Mouse (Mus musculus) cerebellum, adult 18-20 months (tissue): Measurements from ENCODE around the gene Gm11037.

Experiments used
- DNase-seq, 2 experiments: peaks; one replicate each; pipeline ENCODE4 v3.0.0; 2021

Gm11037 gene

DNA sequence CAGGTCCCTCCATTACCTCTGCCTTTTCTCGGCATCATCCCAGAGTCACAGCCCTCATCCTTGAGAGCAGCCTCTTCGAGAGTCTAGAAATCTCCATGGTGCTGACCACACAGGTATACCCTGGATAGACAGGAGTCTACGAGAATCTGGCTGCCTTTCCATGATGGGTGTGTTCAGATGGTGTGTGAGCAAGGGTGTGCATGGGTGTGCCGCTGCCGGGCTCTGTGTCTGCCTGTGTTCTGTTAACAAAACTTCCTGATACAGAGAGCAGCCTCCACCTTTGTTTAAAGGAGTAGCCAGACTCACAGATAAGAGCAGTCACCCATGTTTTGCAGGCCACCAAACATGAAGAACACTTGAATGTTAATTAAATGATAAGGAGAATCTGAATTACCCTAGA lies 3.5 kb upstream of the Gm11037 start:
- no peak for DNase-seq

DNA sequence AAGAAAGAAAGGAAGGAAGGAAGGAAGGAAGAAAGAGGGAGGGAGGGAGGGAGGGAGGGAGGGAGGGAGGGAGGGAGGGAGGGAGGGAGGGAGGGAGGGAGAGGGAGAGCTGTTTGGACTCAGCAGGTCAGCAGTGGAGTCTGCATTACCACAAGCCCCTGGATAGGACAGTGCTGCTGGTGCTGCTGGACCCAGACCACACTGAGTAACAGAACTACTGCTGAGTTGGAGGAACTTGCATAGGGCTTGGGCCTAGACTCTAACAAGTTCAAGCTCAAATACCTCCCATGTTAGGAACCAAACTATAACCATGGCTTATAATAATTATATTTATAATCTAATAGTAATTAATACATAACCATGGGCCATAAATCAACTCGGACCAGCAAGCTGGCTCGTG lies 2.4 kb upstream of the Gm11037 start:
- no peak for DNase-seq

DNA sequence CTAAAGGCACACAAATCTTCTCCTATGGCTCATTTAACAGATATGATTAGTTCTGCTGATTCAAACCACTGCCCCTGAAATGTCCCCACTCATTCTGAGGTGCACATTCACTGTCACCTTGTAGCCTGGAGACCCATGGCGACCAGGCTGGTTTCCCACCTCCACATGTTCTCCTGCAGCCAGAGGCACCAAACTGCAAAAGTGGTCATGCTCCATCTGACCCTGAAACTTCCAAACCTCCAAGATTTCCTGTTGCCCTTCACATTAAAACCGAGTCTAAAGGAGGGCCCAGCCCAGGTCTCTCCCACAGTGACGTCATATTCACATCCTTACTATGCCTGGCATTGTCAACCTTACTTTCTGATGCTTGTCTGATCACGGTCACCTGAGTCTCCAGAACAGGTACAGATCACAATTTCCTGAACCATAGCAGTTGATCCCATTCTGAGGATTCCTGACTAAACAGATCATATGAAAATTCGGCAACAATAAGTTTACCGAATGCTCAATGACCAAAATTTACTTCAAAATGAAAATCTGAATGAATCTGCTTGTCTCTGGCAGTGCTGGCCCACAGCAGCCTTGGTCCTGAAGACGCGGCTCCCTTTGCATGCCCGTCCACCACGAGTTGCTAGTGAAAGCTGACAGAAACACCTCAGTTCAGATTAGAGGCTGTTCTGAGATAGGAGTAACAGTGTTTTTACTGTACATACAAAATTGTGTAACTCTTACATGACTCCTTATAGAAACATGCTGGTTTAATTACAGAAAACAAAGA lies 997 bp upstream of the Gm11037 start:
- DNase-seq: no peak

GRCm38 (mm10) chr2:131134381-131134780 lies 1.1 kb downstream of the Gm11037 start:
- no peak for DNase-seq

DNA sequence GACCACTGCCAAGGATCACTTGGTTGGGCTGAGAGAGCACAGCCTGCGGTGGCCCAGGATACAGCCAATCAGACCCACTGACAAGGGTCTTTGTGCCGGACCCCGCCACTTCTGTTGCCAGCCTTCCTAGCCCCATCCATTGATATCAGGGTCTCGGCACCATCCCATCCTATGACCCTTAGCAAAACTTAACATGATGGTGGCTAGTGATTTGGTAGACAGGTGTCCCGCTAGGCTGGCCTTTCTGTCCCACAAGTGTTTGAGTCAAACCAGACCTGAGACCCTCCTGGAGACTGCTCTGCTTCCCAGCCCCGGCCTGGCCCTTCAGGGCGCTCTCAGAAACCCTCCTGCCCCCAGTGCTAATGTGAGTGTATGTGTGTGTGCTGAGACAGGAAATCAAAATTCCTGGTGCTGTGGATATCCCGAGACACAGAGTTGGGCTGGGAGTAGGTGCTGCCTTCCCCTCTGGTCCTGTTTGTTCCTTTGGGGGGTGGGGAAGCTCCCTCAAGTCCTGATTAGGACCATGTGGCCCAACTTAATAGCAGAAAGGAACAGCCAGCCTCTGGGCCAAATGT lies 1.6 kb downstream of the Gm11037 start:
- DNase-seq: no peak

GRCm38 (mm10) chr2:131135521-131136139 lies 2.3 kb downstream of the Gm11037 start:
- DNase-seq: no peak

GRCm38 (mm10) chr2:131138296-131138695 lies 5.0 kb downstream of the Gm11037 start:
- DNase-seq: no peak

DNA sequence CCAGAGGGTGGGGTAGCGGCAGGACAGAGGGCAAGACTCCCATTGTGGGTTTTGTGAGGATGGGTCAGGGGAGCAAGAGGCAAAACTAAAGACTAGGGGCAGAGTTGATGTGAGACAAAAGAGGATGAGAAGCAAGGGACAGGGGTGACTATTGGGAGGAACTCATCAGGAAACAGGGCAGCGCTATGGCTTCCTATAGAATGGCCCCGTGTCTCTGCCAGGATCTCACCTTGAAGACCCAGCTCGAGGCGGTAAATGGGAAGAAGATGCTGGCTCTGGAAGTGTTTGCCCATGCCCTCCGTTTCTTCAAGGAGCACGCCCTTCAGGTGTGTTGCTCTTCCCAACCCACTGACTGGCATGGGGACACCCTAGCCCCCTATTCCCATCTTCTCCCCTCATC lies 5.5 kb downstream of the Gm11037 start:
- DNase-seq: no peak

GRCm38 (mm10) chr2:131139287-131139686 lies 6.0 kb downstream of the Gm11037 start:
- no peak for DNase-seq

- DNase-seq: no peak
These were observed 6.7 kb downstream of the Gm11037 start for GRCm38 (mm10) chr2:131139886-131140532.

DNA sequence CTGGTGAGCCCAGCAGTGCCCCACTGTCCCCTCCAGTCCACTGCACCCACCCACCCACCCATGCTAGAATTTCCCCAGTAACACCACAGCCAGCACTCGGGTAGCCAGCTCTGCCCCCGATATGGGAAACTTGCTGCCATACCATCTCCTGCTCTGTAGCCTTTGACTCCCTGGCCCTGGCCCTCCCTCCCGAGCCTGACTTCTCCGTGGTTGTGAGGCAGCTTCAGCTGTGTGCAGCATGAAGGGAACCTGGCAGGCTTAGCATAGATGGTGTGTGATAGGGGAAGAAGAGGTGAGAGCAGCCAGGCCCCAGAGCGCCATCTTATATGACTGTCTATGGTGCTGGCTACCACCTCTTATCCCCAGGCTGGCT lies 7.2 kb downstream of the Gm11037 start:
- no peak for DNase-seq

DNA sequence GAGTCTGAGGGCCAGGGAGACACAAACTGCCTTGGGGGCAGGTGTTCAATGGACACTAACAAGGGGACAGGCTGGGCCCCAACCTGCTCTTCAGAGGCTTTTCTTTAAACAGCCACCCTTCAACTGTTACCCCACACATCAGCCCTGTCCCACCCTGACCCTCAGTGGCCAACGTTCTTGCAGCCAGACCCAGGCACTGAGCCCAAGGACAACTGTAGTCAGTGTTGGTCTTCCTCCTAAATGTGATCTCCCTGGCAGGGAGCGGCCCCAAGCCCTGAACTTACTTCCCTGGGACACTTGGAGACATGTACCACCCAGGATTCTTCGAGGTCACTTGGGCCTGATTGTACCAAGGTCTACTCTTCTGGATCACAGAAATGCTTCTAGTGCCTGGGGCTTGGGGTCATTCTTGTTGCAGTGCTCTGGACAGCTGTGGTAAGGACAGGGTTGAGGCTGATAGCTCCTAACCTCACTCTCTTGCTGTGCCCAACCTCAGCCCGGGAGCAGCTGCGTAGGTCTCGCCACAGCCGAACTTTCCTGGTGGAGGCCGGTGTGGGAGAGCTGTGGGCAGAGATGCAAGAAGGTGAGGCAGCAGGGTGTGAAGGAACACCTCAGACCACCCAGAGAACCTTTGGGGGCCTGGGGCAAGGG lies 8.2 kb downstream of the Gm11037 start:
- no peak for DNase-seq

DNA sequence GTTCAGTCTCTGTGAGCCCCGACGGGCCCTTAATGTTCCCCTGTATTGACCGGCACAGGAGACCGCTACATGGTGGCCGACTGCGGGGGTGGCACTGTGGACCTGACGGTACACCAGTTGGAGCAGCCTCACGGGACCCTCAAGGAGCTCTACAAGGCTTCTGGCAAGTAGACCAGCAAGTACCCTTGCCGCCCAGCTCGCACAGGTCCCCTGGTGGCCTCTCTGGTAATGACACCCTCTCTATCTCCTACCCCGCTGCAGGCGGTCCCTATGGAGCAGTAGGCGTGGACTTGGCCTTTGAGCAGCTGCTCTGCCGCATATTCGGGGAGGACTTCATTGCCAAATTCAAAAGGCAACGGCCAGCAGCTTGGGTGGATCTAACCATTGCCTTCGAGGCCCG lies 9.3 kb downstream of the Gm11037 start:
- DNase-seq: peak; percentile 31 to 33

GRCm38 (mm10) chr2:131143007-131143780 lies 9.9 kb downstream of the Gm11037 start:
- no peak for DNase-seq

DNA sequence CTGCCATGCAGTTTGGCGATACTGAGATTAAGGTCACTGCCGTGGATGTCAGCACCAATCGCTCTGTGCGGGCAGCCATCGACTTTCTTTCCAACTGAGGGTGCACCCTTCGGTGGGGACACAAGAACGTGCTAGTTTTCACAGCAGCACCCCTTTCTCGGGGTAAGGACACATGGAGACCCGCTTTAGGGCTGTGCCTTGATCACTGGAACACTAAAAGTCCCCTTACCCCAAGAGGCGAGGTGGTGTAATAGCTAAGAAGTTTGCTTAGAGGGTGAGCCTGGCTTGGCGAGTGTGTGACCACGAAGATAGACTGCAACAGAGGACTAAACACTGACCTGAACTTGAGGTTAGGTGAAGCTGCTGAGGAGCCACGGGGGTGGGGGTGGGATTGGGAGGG lies 11.8 kb downstream of the Gm11037 start:
- no peak for DNase-seq

- no peak for DNase-seq
These were observed 12.2 kb downstream of the Gm11037 start for GRCm38 (mm10) chr2:131145536-131145935.

DNA sequence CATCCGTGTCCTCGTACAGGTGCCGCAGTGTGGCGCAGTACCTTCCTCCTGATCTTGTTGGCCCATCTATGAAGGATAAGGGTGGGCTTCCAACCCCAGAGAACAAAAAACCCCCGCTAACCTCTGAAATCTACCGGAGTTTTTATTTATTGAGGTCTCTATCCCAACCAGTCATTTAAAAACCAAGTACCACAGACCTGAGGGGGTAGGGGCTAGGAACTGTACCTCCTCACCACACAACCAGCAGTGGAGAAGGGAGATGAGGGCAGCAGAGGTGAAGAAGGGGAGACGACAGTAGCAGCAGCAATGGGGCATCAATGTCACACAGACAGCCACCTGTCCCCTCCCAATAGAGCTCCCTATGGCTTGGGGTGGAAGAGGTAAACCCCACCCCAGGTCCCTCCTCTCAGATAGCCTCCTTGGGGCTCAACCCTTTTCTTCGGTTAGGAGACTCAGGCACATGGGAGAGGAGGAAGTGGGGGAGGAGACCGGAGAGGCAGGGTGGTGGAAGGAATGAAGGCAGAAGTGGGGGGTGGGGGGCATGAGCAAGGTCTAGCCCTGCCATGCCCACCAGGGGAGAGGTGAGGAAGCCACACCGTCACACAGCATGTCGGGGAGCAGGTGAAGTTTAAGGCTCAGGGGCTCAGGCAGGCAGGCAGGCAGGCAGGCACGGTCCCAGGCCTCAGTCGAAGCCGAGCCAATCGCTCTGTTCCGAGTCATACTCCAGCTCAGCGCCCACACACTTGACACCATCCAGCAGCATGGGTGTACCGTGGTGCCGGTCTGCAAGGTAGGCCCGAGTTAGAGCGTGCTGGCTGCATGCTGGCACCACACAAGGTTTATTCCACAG lies 13.1 kb downstream of the Gm11037 start:
- no peak for DNase-seq

DNA sequence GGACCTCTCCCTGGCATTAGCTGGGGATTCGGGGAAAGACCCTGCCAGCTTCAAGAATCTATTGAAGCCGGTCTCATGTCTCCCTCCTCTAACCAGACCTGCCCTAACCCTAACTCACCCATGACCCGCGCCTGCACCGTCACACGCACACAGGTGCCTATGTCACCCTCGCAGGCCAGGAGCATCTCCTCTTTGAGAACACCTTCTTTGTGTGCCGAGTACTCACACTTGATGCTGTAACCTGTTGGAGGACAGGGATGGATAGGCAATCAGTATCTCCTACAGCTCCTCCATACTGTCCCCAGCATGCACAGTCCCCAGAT lies 13.7 kb downstream of the Gm11037 start:
- no peak for DNase-seq

DNA sequence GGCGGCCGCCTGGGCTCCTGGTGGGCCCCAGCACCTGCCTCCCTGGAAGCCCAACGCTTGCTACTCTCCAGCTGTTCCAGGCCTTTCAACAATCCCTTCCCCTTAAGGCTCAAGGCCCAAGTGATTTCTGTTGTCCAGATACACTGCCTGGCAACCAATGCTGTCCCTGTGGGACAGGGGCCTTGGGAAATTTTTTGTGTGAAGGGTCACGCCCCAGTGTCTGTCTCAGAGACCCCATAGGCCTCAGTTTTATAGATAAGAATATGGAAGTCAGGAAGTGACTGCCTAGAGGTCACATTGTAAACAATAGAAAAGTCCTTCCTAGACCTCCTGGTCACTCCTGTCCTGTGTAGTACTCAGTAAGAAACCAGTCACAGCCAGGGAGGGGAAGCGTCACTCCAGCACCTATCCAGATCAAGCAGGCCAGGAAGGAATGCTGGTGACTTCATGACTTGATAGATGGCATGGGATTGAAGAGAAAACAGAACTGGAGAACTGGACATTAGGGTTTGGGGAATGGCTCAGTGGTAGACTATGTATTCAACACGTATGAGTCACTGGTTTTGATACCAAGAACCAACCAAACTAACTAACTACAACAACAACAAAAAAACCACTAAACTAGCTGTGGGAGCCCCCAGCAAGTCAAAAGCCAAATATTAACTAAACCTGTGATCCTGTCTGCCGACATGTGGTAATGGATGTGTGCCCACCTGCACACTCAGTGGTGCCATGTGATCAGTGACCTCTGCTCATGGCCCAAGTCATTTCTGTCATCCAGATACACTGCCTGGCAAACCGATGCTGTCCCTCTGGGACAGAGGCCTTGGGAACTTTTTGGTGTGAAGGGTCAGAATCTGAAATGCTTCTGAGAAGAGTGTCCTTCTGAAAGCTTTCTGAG lies 15.3 kb downstream of the Gm11037 start:
- DNase-seq: no peak

- no peak for DNase-seq
These were observed 15.9 kb downstream of the Gm11037 start for GRCm38 (mm10) chr2:131149254-131149578.
